Mouse (Mus musculus) layer of hippocampus, adult 2 months (tissue): ENCODE results near the gene Esd. TPM values are rescaled to one million over a fixed set of nuclear protein-coding genes. Genes with fewer than 3 reads are reported as not detected.

Source experiments
- DNase-seq, 2 experiments: peaks; one replicate each; pipeline ENCODE4 v3.0.0; 2022; ENCODE audit warnings: low spot score in 2 of 2
- H3K27ac ChIP-seq: fragments of 200-600 bp; 2 replicates; pipeline ENCODE4 v1.8.1; 2022
- H3K4me3 ChIP-seq: fragments of 200-600 bp; 2 replicates; pipeline ENCODE4 v1.8.1; 2022; ENCODE audit warnings: mild to moderate bottlenecking
- CTCF ChIP-seq: fragments of 200-600 bp; conservative IDR thresholded peaks from 2 replicates; pipeline ENCODE4 v1.8.1; 2022; ENCODE audit warnings: antibody characterized with exemption, mild to moderate bottlenecking, moderate library complexity
- total RNA-seq, 2 experiments: library from RNA; stranded (reverse); gene quantifications; 2 replicates each; pipeline ENCODE4 v1.2.3; 2021

Esd gene
- total RNA-seq, 2 experiments from 2014 or later: 83.2 to 90.8 TPM

DNA sequence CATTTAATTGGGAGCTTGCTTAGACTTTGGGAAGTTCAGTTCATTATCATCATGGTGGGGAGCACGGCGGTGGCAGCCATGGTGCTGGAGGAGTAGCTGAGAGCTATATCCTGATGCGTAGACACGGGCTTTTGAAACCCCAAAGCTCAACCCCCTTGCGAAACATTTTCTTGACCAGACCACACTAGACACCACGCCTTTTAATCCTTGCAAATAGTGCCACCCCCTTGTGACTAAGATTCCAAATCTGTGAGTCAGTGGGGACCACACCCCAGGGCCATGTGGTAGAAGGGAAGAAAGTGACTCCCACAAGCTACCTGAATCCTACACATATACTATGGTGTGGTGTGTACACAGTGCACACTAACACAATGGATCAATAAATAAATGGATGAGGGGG lies 4.8 kb downstream of the Esd start:
- H3K4me3 ChIP-seq: no peak overlapping the region
- H3K27ac ChIP-seq: no peak overlapping the region
- no peak for TF ChIP-seq CTCF
- DNase-seq: no peak

DNA sequence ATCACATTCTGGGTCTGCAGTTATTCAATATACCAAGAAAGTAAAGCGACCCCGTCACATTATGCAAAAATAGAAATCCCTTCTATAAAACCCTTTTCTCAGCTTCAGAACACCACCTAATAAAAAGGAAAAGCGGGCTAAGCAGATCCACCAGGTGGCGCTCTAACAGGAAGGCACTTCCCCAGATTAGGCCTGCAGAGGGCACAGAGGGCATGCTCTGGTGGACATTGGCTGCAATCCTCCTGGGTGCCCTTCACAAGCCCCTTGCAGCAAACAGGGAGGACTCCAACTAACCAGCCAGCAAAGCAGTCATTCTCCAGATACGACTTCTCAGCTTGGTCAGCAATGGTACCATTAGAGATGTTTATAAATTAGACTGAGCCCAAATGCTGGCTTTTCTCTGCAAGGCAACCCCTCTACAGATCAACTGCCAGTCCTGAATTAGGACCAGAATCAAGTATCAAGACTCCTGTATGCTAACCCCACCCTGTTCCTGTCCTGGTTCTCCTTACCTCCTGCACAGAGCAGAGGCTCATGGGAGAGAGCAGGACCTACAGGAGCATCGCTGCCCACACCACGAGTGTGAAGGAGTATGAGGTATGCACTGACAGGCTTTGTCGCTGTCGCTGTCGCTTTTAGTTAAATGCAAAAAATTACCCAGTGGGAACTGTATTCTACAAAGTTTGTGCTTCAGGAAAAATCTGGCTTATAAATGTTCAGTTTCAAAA lies 32.3 kb downstream of the Esd start:
- peak; percentile 94 for TF ChIP-seq CTCF
- Histone ChIP-seq H3K4me3 (no peak overlapping the region), H3K27ac (no peak overlapping the region)
- peak in 1 of 2 experiments; percentile 73 for DNase-seq

DNA sequence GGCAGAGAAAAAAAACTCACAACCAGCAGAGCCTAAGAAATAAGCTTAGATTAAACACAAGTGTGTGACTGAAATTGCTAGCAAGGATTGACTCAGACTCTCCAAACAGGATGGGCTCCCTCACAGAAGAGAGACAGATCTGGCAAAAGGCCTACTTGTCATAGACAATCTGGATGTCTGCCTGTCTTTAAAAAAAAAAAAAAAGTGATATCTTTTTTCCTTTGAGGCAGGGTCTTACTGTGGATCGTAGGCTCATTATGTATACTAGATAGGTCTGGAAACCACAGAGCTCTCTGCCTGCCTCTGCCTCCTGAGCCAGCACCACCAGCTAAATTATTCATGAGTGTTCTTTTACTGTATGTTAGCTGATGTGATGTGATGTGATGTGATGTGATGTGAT lies 35.8 kb downstream of the Esd start:
- peak in 1 of 2 experiments; percentile 45 for DNase-seq
- TF ChIP-seq CTCF: no peak
- Histone ChIP-seq H3K4me3 (no peak overlapping the region), H3K27ac (no peak overlapping the region)

DNA sequence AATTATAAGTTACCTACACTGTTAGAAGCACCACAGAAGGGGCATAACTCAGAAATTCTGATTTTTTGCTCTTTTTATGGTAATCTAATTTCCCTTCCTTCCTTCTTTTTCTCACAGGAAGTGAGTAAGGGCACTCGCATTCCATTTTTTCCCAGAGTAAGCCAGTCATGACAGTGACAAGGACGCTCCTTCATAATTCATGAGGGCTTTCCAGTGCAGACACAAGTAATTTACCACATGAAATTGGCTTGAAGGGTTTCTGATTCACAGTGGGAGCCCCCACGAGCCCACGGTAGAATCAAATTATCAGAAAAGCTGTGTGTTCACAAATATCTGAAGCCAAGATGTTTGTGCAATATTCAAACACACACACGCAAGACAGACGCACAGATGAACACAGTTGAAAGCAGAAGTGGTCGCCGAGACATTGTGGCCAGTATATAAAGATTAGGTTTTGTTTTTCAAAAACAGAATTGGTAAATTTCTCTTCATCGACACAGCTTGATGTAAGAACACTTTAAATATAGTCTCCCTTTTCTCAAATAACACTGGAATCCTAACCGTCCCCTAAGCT lies 42.0 kb downstream of the Esd start:
- Histone ChIP-seq H3K4me3 (no peak overlapping the region), H3K27ac (no peak overlapping the region)
- no peak for DNase-seq
- TF ChIP-seq CTCF: no peak

DNA sequence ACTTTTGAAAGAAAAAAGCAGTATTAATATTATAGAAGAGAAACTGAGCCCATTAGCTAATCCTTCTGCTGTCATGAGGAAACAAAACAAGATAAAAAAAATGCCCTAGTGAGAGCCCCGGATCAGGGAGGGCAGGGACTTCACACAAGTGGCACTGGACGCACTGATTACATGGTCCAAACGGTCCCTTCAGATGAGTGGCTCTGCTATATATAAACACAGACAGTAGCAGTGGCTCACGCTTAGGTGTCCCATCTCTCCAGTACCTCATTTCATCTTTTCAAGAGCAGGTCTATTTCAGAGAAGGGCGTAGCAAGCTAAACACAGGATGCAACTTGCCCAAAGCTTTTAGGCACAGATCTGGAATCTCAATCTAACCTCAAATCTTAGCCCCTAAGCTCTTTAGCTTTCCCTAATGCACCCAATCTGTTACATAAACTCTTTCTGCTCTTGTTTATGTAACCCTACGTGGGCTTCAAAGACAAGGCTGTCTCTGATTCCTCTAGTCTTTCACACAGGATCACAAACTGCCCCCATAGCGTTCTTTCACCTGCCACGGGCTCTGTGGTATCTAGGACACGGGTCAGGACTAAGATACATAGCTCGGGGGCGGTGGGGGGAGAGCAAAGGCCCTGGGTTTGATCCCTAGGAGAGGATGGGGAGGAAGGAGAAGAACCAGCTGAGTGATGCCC lies 52.3 kb downstream of the Esd start:
- no peak overlapping the region for H3K27ac ChIP-seq
- no peak for TF ChIP-seq CTCF
- H3K4me3 ChIP-seq: no peak overlapping the region
- DNase-seq: no peak

DNA sequence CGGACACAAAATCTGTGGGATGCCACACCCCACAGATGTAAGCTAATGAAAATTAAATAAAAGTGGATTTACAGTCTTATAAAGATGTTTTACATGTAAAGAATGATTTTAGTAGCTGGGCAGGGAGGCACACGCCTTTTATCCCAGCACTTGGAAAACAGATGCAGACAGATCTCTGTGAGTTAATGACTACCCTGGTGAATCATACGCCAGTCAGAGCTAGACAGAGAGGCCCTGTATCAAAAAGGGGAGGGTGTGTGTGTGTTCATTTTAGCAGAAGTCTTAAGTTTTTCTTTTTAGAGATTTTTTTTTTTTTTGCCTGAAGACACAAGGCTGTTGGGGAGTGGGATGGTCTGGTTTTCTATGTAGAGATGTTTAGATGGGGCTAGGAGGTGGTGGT lies 55.6 kb downstream of the Esd start:
- no peak for TF ChIP-seq CTCF

DNA sequence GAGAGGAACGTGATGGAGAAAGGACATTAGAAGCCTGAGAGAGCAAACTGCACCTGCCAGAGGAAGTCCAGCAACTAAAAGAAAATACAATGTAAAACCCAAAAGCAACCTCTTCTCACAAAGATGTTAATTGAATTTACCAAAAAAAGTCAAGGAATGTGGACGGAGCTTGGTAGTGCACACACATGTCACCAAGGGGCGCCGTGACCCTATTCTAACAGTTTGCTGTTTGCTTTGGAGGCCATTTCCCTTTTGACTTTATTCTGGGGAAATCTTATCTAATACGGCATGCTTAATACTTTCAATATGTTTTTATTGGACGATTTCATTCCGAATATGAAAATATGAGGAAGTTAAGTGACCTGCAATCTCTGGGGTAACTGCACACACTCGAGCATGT lies 56.7 kb downstream of the Esd start:
- Histone ChIP-seq H3K27ac (no peak overlapping the region), H3K4me3 (no peak overlapping the region)
- DNase-seq: no peak
- TF ChIP-seq CTCF: peak; percentile 71

More for the DNA sequence above, 55.6 kb downstream of the Esd start:
- Histone ChIP-seq H3K4me3 (no peak overlapping the region), H3K27ac (no peak overlapping the region)
- DNase-seq: no peak

DNA sequence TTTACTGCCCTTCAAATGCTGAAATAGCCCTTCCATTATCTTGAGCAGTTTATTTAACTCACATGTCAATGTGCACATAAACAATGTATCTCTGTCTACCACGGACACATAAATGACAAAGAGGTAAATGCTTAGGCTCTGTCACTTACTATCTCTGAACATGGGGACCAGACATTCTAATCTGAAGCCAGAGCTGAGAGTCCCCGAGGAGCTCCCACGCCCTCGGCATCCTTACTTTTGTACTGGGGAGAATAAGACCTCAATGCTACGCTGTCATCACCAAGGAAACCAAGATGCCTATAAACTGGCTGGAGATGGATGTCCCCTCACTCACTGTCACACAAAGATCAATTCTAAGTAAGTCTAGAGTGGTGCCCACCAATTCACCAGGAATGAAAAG lies 58.4 kb downstream of the Esd start:
- Histone ChIP-seq H3K27ac (no peak overlapping the region), H3K4me3 (no peak overlapping the region)
- TF ChIP-seq CTCF: no peak
- no peak for DNase-seq

DNA sequence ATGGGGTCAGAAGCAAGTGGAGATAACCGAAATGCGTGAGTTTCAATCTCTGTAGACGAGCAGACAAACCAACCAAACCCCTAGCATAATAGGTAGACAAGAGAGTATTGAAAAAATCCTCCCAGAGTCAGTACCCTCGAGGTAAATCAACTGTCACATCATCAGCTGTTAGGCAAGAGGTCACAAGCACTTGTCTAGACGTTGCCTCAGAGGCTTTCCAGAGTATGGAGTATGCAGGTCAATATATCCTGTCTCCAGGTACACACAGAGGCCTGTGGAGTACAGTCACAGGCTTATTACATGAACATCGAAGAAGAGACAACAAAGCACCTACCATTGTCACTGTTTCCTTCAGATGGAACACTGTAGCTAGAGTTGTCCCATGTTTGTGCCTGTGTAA lies 60.7 kb downstream of the Esd start:
- DNase-seq: no peak
- no peak for TF ChIP-seq CTCF
- Histone ChIP-seq H3K4me3 (no peak overlapping the region), H3K27ac (no peak overlapping the region)

DNA sequence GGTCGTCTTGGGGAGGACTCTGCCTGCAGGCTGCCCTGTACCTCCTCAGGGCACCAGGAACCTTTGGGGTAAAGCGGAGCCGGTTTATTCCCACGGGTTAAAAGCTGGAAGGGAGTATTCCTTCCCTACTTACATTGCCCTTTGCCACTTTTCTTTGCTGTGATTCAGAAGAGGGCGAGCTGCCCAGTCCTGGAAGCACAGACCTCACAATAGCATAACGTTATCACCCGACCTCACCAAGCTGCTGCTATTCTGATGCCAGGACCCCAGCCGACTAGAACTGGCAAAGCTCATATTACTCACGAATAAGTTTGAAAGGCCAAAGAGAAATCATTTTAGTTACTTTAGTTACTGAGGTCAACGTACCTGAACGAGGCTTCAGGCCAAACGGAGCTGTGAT lies 62.8 kb downstream of the Esd start:
- Histone ChIP-seq H3K4me3 (no peak overlapping the region), H3K27ac (no peak overlapping the region)
- TF ChIP-seq CTCF: no peak
- DNase-seq: no peak

DNA sequence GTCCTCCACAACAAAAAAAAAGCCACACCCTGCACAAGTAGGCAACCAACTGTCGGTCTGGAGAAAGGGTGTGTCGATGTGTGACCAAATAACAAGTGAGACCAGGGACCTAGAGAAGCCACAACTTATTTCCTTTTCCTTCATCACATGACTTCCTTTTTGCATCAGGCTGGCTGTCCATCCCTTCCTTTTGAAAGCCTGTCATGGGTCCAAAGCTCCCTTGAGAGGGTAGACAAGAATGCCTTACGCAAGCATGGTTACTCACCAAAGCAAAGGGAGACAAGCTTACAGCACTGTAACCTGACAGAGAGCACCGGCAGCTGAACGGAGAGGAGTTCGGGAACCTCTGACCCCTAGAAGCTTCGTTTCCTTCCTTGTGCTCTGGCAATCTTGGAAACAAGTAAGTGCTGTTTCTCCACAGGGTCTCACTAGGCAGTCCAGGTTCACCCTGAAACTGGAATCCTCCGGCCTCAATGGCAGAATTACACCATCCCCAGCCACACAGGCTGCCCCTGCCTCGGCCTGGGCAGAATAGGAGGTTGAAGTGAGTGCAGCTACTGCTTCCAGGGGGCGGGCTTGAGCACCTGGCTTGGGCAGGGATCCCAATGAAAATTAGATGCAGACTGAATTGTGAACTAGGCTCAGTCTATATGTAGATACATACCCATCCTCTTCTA lies 65.4 kb downstream of the Esd start:
- Histone ChIP-seq H3K27ac (no peak overlapping the region), H3K4me3 (no peak overlapping the region)
- no peak for DNase-seq
- no peak for TF ChIP-seq CTCF

DNA sequence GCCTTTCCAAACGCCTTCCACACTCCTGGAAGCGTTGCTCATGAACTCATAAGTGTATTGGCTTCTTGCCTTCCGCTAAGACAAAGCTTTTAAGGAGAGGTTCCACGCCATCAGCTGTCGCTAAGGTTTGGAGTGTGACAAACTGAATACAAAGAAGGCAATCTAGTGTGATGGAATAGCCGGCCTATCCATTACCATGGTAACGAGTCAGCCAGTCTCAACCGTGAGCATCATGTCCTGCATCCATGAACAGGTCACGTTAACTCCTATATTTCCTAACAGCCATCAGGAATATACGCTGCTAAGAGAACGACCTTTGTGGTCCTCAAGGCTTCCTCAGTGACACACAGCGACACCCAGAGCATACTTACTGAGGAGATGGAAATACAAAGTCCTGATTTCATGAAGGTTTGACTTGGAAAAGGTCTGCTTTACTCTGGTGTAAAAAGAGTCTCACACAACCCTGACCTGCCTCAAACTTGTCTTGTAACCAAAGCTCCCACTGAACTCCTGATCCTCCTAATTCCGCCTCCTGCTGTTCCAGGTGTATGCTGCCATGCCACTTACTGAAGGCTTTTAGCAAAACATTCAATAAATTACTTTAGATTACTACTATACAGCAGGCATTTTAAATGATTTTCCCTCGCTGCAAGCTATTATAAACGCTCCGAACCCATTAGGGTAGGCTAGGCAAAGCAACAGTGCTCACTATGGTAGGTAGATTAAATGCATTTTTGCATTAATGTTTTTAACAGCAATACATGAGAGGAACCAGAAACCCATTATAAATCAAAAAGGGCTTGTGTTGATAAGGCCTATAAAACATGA lies 66.2 kb downstream of the Esd start:
- no peak overlapping the region for H3K27ac ChIP-seq
- H3K4me3 ChIP-seq: no peak overlapping the region
- DNase-seq: no peak
- TF ChIP-seq CTCF: no peak

Other genes starting within 250 kb of the Esd start
- gene Htr2a, start 91.5 kb upstream of the Esd start, total RNA-seq: 1 to 10 TPM; 8.6 to 9.3 TPM
- 10 to 100 TPM; 17.5 to 24.7 TPM for gene Lrch1, start 215.6 kb downstream of the Esd start, total RNA-seq